Mouse (Mus musculus): ENCODE measurements at regions not wholly inside any gene's neighbourhood (a gene's known extent, or its start where the extent isn't known, plus 50 kb on each side); places are given as distances from the start of the nearest gene placed in this dataset.

GRCm38 (mm10) chr8:115881881-115882280 lies 174.3 kb upstream of the Maf start:
- TF ChIP-seq ZC3H11A (IDR thresholded peaks at IDR 0.05; ENCODE audit: borderline replicate concordance, low read depth, low read length) (no peak), HCFC1 (IDR thresholded peaks at IDR 0.05; ENCODE audit: borderline replicate concordance, insufficient read depth, low read length) (no peak)

Measured in ES-E14 (cell line).